Comparison of ENCODE assay signal across 8 mouse cellular contexts in genomic region chr14:60525284-60525962, GRCm38 (mm10).
A peak's percentile ranks its signal among the peaks of the same experiment; 100 is the strongest.
DNase-seq lines count a peak whose midpoint lies in the region; ATAC-seq and TF ChIP-seq lines count a peak whose summit lies in the region.

No protein-coding gene starts in this region.

- H3K9me3 ChIP-seq in liver, postnatal 0 days (ENCODE audit: low read length): no peaks in the 10 kb centered on the region
- no peaks in the 10 kb centered on the region for H3K9me3 ChIP-seq in neural tube, embryonic 13.5 days

- H3K4me2 ChIP-seq in liver, postnatal 0 days (ENCODE audit: low read depth, low read length): no peak overlapping the region
- no peak overlapping the region for H3K4me2 ChIP-seq in neural tube, embryonic 13.5 days

- H3K27ac ChIP-seq in liver, postnatal 0 days (ENCODE audit: low read depth): no peak overlapping the region
- no peak overlapping the region for H3K27ac ChIP-seq in neural tube, embryonic 13.5 days (replicated peaks)

- no peaks in the 10 kb centered on the region for H3K27me3 ChIP-seq in liver, postnatal 0 days (ENCODE audit: insufficient read depth, low read length)
- H3K27me3 ChIP-seq in neural tube, embryonic 13.5 days: no peaks in the 10 kb centered on the region

- H3K4me1 ChIP-seq in liver, postnatal 0 days (ENCODE audit: insufficient read depth): peaks cover 3% of the 10 kb centered on the region; the same call in 1 of the 2 replicates
- H3K4me1 ChIP-seq in neural tube, embryonic 13.5 days (replicated peaks): peaks cover 14% of the 10 kb centered on the region

- H3K9ac ChIP-seq in liver, postnatal 0 days (replicated peaks): no peak overlapping the region
- no peak overlapping the region for H3K9ac ChIP-seq in neural tube, embryonic 13.5 days

- peak; percentile 89 for DNase-seq in CD4-positive, CD25-positive, alpha-beta regulatory T cell, adult 2 months (ENCODE audit: low read depth, low spot score)
- DNase-seq in embryo, embryonic 10 days (ENCODE audit: low spot score): peak; percentile 90
- DNase-seq in heart, adult 9 months (ENCODE audit: low spot score in 2 of 2): peak; percentile 28 to 59
- peak; percentile 85 for DNase-seq in kidney, postnatal 10 days
- DNase-seq in liver, postnatal 0 days: peak; percentile 77
- DNase-seq in thymus, postnatal 0 days (ENCODE audit: low spot score): peak; percentile 69

- no peak overlapping the region for H3K4me3 ChIP-seq in liver, postnatal 0 days (ENCODE audit: low read depth, low read length)
- no peak overlapping the region for H3K4me3 ChIP-seq in neural tube, embryonic 13.5 days

- WGBS in liver, postnatal 0 days (ENCODE audit: insufficient replicate concordance): 63% methylated on average over 13 of the region's 13 CpGs
- 69% methylated on average over 13 of the region's 13 CpGs for WGBS in neural tube, embryonic 13.5 days

- ATAC-seq in activated CD4-positive, CD25-positive, alpha-beta regulatory T cell, adult 4 months: peak; percentile 70
- peak; percentile 53; the same call in 1 of the 2 replicates for ATAC-seq in liver, postnatal 0 days
- 0 out of 2 replicates have a peak, but pooled peaks have one; percentile 54 for ATAC-seq in neural tube, embryonic 13.5 days (ENCODE audit: low read depth)

- no peaks in the 10 kb centered on the region for H3K36me3 ChIP-seq in liver, postnatal 0 days (replicated peaks; ENCODE audit: insufficient read depth, low read length)
- no peaks in the 10 kb centered on the region for H3K36me3 ChIP-seq in neural tube, embryonic 13.5 days

- TF ChIP-seq CTCF in liver, postnatal 0 days (IDR thresholded peaks at IDR 0.05; ENCODE audit: low read depth): peak; percentile 94

- TF ChIP-seq EP300 in liver, postnatal 0 days (IDR thresholded peaks at IDR 0.05; ENCODE audit: low read depth): no peak
